Mouse (Mus musculus): ENCODE results near the gene Ikzf2. TPM values are rescaled to one million over a fixed set of nuclear protein-coding genes. Genes with fewer than 3 reads are reported as not detected.

The Ikzf2 gene
- polyA plus RNA-seq, 1 experiment, result 0.18 TPM

- H3K27me3 ChIP-seq (ENCODE audit: control insufficient read depth, insufficient read depth, insufficient read length), result no peaks in the 10 kb centered on the region
- no peak overlapping the region for H3K4me3 ChIP-seq (ENCODE audit: insufficient read depth, poor library complexity, severe bottlenecking)
- H3K79me3 ChIP-seq (ENCODE audit: low read depth), result no peaks in the 10 kb centered on the region
- H3K36me3 ChIP-seq (ENCODE audit: control insufficient read depth, insufficient read depth), result no peaks in the 10 kb centered on the region
- H3ac ChIP-seq (ENCODE audit: control insufficient read depth, insufficient read length, low read depth), result no peak overlapping the region
- TF ChIP-seq CEBPB (IDR thresholded peaks at IDR 0.05; ENCODE audit: low read depth) (no peak), CTCF (IDR thresholded peaks at IDR 0.05; ENCODE audit: control insufficient read depth, insufficient read depth, insufficient read length) (no peak), FOSL1 (IDR thresholded peaks at IDR 0.05; ENCODE audit: insufficient read depth, low read length, poor library complexity, severe bottlenecking) (no peak), MYOD1 (IDR thresholded peaks at IDR 0.05; ENCODE audit: control insufficient read depth, insufficient read length, low read depth) (no peak), MAX (IDR thresholded peaks at IDR 0.05) (no peak), USF1 (IDR thresholded peaks at IDR 0.05; ENCODE audit: low read depth) (no peak), MYOG (IDR thresholded peaks at IDR 0.05; ENCODE audit: control insufficient read depth, extremely low read depth, insufficient read length) (no peak)
- no peaks in the 10 kb centered on the region for H3K79me2 ChIP-seq (ENCODE audit: control insufficient read depth, insufficient read depth)
Observed at GRCm38 (mm10) chr1:69658051-69658450, 29.0 kb downstream of the Ikzf2 start.

- Histone ChIP-seq H3K4me3 (ENCODE audit: insufficient read depth, poor library complexity, severe bottlenecking) (no peak overlapping the region), H3K79me2 (ENCODE audit: control insufficient read depth, insufficient read depth) (no peaks in the 10 kb centered on the region), H3K79me3 (ENCODE audit: low read depth) (no peaks in the 10 kb centered on the region), H3ac (ENCODE audit: control insufficient read depth, insufficient read length, low read depth) (no peak overlapping the region), H3K36me3 (ENCODE audit: control insufficient read depth, insufficient read depth) (no peaks in the 10 kb centered on the region), H3K27me3 (ENCODE audit: control insufficient read depth, insufficient read depth, insufficient read length) (no peaks in the 10 kb centered on the region)
- no peak for TF ChIP-seq FOSL1 (IDR thresholded peaks at IDR 0.05; ENCODE audit: insufficient read depth, low read length, poor library complexity, severe bottlenecking)
Observed at GRCm38 (mm10) chr1:69657455-69657854, 29.6 kb downstream of the Ikzf2 start.

GRCm38 (mm10) chr1:69656929-69657328 lies 30.1 kb downstream of the Ikzf2 start:
- Histone ChIP-seq H3ac (ENCODE audit: control insufficient read depth, insufficient read length, low read depth) (no peak overlapping the region), H3K36me3 (ENCODE audit: control insufficient read depth, insufficient read depth) (no peaks in the 10 kb centered on the region), H3K79me3 (ENCODE audit: low read depth) (no peaks in the 10 kb centered on the region), H3K4me3 (ENCODE audit: insufficient read depth, poor library complexity, severe bottlenecking) (no peak overlapping the region), H3K27me3 (ENCODE audit: control insufficient read depth, insufficient read depth, insufficient read length) (no peaks in the 10 kb centered on the region), H3K79me2 (ENCODE audit: control insufficient read depth, insufficient read depth) (no peaks in the 10 kb centered on the region)
- no peak for TF ChIP-seq MYOG (IDR thresholded peaks at IDR 0.05; ENCODE audit: control insufficient read depth, extremely low read depth, insufficient read length)
- TF ChIP-seq CTCF (IDR thresholded peaks at IDR 0.05; ENCODE audit: control insufficient read depth, insufficient read depth, insufficient read length), result no peak
- no peak for TF ChIP-seq MAX (IDR thresholded peaks at IDR 0.05)

GRCm38 (mm10) chr1:69656047-69656782 lies 30.8 kb downstream of the Ikzf2 start:
- Histone ChIP-seq H3K79me3 (ENCODE audit: low read depth) (no peaks in the 10 kb centered on the region), H3K79me2 (ENCODE audit: control insufficient read depth, insufficient read depth) (no peaks in the 10 kb centered on the region)

GRCm38 (mm10) chr1:69655368-69655767 lies 31.7 kb downstream of the Ikzf2 start:
- no peaks in the 10 kb centered on the region for H3K36me3 ChIP-seq (ENCODE audit: control insufficient read depth, insufficient read depth)
- H3K79me3 ChIP-seq (ENCODE audit: low read depth), result no peaks in the 10 kb centered on the region
- TF ChIP-seq MYOD1 (IDR thresholded peaks at IDR 0.05; ENCODE audit: control insufficient read depth, insufficient read length, low read depth) (no peak), USF1 (IDR thresholded peaks at IDR 0.05; ENCODE audit: low read depth) (no peak), CEBPB (IDR thresholded peaks at IDR 0.05; ENCODE audit: low read depth) (no peak), FOSL1 (IDR thresholded peaks at IDR 0.05; ENCODE audit: insufficient read depth, low read length, poor library complexity, severe bottlenecking) (no peak), CTCF (IDR thresholded peaks at IDR 0.05; ENCODE audit: control insufficient read depth, insufficient read depth, insufficient read length) (no peak), MYOG (IDR thresholded peaks at IDR 0.05; ENCODE audit: control insufficient read depth, extremely low read depth, insufficient read length) (no peak), MAX (IDR thresholded peaks at IDR 0.05) (no peak)
- no peak overlapping the region for H3ac ChIP-seq (ENCODE audit: control insufficient read depth, insufficient read length, low read depth)
- H3K79me2 ChIP-seq (ENCODE audit: control insufficient read depth, insufficient read depth), result no peaks in the 10 kb centered on the region
- H3K27me3 ChIP-seq (ENCODE audit: control insufficient read depth, insufficient read depth, insufficient read length), result no peaks in the 10 kb centered on the region
- H3K4me3 ChIP-seq (ENCODE audit: insufficient read depth, poor library complexity, severe bottlenecking), result no peak overlapping the region

More at GRCm38 (mm10) chr1:69656047-69656782, 30.8 kb downstream of the Ikzf2 start:
- TF ChIP-seq USF1 (IDR thresholded peaks at IDR 0.05; ENCODE audit: low read depth) (no peak), MYOD1 (IDR thresholded peaks at IDR 0.05; ENCODE audit: control insufficient read depth, insufficient read length, low read depth) (no peak), CEBPB (IDR thresholded peaks at IDR 0.05; ENCODE audit: low read depth) (no peak), CTCF (IDR thresholded peaks at IDR 0.05; ENCODE audit: control insufficient read depth, insufficient read depth, insufficient read length) (no peak)
- H3ac ChIP-seq (ENCODE audit: control insufficient read depth, insufficient read length, low read depth), result no peak overlapping the region
- no peaks in the 10 kb centered on the region for H3K27me3 ChIP-seq (ENCODE audit: control insufficient read depth, insufficient read depth, insufficient read length)
- no peak overlapping the region for H3K4me3 ChIP-seq (ENCODE audit: insufficient read depth, poor library complexity, severe bottlenecking)
- H3K36me3 ChIP-seq (ENCODE audit: control insufficient read depth, insufficient read depth), result no peaks in the 10 kb centered on the region

- Histone ChIP-seq H3K27me3 (ENCODE audit: control insufficient read depth, insufficient read depth, insufficient read length) (no peaks in the 10 kb centered on the region), H3K79me2 (ENCODE audit: control insufficient read depth, insufficient read depth) (no peaks in the 10 kb centered on the region), H3K79me3 (ENCODE audit: low read depth) (no peaks in the 10 kb centered on the region), H3K4me3 (ENCODE audit: insufficient read depth, poor library complexity, severe bottlenecking) (no peak overlapping the region), H3ac (ENCODE audit: control insufficient read depth, insufficient read length, low read depth) (no peak overlapping the region), H3K36me3 (ENCODE audit: control insufficient read depth, insufficient read depth) (no peaks in the 10 kb centered on the region)
- TF ChIP-seq CTCF (IDR thresholded peaks at IDR 0.05; ENCODE audit: control insufficient read depth, insufficient read depth, insufficient read length) (no peak), MAX (IDR thresholded peaks at IDR 0.05) (no peak), CEBPB (IDR thresholded peaks at IDR 0.05; ENCODE audit: low read depth) (no peak), MYOD1 (IDR thresholded peaks at IDR 0.05; ENCODE audit: control insufficient read depth, insufficient read length, low read depth) (no peak), FOSL1 (IDR thresholded peaks at IDR 0.05; ENCODE audit: insufficient read depth, low read length, poor library complexity, severe bottlenecking) (no peak), MYOG (IDR thresholded peaks at IDR 0.05; ENCODE audit: control insufficient read depth, extremely low read depth, insufficient read length) (no peak), USF1 (IDR thresholded peaks at IDR 0.05; ENCODE audit: low read depth) (no peak)
Observed at GRCm38 (mm10) chr1:69654955-69655354, 32.1 kb downstream of the Ikzf2 start.

Data from C2C12 (cell line).